Mouse (Mus musculus): ENCODE results near the gene Dcdc2c.

The Dcdc2c gene

DNA sequence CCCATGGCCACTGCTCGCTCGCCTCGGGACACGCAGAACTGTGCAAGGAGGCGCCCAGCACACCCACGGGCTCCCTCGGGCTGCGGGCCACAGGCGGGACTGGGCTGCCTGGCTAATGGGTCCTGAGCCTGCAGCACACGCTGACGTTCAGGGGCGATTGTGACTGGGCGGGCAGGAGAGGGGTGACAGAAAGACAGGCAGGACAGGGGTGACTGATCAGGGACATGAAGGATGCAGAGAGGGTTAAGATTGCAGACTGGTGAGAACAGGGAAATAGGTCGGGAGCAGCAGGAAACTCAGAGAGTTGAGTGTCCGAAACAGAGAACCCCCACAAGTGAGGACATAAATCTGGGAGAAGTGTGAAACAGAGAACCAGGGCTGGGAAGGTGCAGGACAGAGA, at the start of gene Dcdc2c:
Gene Dcdc2c (minus strand): TSS at position 101 of the 400 bp plus-strand sequence.
- DNase-seq (ENCODE audit: low spot score in 2 of 2), result no peak

DNA sequence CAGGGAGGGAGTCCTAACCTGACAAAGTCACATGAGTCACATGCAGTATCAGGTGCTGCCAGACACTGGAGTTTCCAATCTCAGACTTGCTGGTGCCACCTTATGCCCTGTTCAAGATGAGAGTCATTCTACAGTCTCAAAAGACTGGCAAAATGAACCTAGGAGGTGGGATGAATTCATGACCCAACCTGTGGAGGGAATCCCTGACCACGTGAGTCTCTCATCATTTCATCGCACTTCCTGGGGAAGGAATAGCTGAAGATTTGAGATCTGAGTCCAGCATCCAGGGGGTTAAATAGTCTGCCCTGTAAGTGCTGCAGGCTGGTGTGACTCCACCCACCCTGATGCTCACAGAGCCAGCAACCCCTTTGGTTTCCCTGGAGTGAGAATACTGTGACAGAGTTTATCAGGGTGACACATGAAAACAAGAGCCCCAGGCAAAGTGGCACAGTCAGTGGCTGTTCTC, 46.4 kb upstream of the Dcdc2c start:
- no peak for DNase-seq (ENCODE audit: low spot score in 2 of 2)

DNA sequence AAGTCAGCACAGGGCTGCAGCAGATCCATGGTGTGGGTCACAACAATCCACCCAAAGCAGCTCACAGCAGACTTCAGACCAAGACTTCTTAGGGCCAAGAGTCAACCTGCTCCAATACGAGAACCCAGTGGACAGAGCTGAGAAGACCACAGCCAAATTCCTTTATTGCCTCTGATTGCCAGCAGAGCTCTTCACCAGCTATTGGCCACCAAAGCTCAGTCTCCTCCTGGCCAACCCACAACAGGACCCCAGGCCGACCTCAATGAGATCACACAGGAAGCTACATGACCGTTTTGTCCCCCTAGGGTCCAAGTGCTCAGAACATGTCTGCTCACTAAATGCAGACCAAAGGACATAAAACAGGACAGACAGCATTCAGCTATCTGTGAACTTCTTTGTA, 45.9 kb upstream of the Dcdc2c start:
- DNase-seq (ENCODE audit: low spot score in 2 of 2), result no peak

DNA sequence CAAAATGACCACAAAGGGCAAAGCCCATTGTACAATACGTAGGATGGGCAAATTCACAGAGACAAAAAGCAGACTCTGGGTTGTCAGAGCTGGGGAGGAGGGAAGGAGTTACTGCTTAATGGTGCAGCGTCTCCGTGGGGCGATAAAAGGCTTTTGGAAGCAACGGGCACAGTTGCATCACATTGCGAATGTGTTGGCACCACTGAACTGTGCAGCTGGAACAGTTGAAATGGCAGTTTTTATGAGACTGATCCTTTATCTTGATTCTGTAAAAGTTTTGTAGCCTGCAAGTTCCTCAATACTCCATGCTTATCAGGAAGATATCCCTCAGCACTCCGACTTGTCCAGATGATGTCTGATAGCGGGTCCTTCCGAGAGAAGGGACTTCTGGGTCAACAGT, 45.5 kb upstream of the Dcdc2c start:
- no peak for DNase-seq (ENCODE audit: low spot score in 2 of 2)

DNA sequence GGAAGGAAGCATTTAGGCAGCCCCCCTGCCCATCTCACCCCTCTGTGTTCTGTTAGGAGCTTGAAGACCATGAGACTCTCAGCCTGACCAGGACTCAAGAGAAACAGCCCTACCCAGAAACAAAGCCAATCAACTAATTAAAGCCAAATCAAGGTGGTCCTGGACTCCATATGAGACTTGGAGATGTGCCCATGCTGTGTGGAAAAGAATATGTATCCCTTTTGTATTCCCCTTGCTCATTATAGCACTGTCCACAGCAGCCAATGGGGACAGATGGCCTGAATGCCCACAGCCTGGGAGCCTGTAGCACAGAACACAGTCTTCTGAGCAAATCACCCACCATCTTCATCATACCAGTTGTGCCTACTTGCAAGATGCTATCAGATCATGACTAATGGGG, 44.7 kb upstream of the Dcdc2c start:
- no peak for DNase-seq (ENCODE audit: low spot score in 2 of 2)

DNA sequence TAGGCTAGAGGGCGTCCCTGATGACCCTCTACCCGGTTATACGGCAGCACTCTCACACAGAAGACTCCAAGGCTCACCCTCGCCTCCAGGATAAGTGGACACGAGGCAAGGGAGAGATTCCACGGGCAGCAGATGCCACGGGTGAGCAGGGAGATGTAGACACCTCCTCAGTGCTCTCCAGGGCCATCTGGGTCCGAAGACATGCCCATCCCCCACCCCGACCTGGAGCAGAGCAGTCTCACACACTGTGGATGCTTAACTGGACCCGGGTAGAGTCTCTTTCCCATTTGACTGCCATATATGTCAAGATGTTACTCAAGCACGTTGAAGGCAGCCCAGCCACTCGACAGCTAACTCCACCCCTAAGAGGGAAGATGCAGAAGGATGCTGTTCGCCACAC, 38.2 kb upstream of the Dcdc2c start:
- no peak for DNase-seq (ENCODE audit: low spot score in 2 of 2)

DNA sequence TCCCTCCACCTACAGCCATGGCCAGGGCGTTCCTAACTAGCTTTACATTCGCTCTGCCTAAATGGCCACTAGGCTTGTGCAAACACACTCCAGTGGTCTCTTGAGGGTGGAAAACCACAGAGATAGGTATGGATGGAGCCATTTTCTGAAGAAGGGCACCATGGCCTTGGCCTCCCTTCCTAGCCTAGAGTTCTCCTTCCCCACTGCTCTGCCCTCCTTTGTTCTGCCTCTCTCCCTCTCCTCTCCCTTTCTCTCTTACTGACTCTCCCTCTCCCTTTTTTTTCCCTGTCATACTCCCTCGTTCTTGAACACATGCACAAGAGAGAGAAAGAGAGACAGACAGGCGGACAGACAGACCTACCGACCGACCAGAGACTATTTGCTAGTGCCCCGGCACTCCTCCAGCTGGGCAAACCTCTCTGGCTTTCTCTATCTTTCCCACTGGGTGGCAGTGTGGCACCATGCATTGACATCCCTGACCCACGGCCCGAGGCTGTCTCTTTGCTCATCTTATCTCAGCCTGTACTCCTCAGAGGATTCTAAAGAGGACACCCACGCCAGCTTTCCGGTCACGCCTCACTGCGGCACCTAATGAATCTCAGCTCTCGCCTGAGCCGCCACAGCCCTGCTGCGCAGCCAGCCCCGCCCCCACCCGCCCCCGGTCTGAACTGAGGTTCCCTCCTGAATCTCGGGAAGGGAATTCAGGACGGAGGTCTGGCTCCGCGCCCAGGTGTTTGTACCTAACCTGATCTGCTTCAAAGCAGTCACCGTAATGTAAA, 37.1 kb upstream of the Dcdc2c start:
- peak; percentile 27 to 70 for DNase-seq (ENCODE audit: low spot score in 2 of 2)

DNA sequence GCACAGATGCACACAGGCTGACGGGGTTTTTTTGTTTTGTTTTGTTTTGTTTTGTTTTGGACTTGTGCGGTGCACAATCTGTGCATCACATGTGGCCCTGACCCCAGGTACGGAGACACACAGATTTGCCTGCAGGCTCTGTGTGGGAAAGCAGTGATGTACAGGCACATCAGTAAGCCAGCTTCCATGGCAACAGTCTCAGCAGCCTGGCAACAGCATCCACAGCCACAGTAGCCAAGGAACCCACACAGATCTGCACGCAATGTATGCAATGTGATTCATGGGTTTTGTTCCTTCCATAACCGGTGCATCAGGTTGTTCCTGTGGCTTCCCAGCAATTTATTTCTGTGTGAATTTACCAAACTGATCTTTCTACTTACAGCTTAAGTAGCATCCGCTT, 35.8 kb upstream of the Dcdc2c start:
- no peak for DNase-seq (ENCODE audit: low spot score in 2 of 2)

DNA sequence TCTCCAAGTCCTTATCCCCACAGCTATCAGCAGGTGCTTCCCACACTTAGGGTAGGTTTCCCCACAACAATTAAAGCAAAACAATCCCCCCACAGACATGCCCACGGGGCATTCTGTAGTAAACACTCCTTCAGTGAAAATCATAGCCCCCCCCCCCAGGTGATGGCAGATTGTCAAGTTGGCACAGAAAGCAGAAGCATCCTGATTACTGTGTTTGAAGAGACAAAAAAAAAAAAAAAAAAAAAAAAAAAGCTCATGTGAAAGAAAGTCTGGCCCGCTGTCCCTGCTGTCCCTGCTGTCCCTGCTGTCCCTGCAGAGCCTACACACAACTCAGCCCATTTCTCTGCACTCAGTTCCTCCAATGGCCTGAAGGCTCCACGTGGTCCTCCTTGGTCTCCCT, 31.8 kb upstream of the Dcdc2c start:
- DNase-seq (ENCODE audit: low spot score in 2 of 2), result no peak

DNA sequence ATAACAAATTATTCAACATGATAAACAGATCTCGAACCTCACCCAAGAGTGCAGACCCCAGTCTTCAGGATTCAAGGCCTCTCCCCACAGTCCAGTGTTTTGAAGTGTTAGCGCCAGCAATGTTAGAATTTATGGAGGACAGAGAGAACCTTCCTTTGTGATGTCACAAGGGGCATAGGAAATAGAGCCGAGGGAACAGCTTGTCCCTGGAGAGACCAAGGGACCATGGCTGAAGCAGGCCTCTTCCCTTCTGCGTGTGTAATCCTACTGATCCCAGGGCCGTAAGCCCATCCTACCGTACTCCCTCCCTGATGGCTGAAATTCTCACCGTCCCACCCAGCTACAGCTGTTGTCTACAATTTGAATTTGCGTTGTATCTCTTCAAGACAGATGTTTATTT, 30.2 kb upstream of the Dcdc2c start, which contains the start of gene Allc:
Gene Allc (minus strand): TSS at position 101 of the 400 bp plus-strand sequence.
- DNase-seq (ENCODE audit: low spot score in 2 of 2), result no peak

DNA sequence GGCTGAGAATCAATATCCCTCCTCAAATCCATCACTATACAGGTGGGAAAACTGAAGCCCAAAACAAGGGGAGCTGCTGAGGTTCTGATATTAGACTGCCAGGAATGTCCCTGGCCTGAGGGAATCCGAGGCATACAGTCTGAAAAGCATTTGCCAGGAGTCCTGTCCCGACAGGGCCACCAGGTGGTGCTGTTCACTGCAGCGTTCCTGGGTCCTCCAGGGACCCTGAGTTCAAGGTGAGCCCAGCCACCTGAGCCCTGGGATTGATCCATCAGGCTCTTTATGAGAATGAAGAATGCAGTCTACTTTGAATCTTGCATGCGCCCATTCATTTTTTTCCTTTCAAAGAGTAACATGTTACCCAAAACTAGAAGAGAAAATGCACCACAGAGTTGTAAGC, 26.9 kb upstream of the Dcdc2c start:
- DNase-seq (ENCODE audit: low spot score in 2 of 2), result peak in 1 of 2 experiments; percentile 22

DNA sequence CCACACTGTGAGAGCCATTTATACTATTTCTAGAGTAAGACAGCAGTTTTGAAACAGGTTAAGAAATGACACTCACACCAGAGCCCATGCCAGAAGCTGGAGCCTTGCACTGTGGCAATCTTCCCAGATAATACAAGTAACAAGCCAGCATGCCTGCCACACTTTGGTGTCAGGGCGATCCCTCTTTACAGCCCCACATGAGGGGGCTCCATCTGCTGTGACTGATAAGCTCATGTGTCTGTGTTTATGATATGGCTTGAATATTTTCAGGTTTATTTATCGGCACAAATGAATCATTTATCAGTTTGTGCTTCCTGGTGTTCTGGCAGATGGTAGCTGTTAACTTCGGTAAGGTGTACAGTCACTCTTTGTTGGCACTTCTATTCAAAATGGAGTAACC, 25.9 kb upstream of the Dcdc2c start:
- no peak for DNase-seq (ENCODE audit: low spot score in 2 of 2)

DNA sequence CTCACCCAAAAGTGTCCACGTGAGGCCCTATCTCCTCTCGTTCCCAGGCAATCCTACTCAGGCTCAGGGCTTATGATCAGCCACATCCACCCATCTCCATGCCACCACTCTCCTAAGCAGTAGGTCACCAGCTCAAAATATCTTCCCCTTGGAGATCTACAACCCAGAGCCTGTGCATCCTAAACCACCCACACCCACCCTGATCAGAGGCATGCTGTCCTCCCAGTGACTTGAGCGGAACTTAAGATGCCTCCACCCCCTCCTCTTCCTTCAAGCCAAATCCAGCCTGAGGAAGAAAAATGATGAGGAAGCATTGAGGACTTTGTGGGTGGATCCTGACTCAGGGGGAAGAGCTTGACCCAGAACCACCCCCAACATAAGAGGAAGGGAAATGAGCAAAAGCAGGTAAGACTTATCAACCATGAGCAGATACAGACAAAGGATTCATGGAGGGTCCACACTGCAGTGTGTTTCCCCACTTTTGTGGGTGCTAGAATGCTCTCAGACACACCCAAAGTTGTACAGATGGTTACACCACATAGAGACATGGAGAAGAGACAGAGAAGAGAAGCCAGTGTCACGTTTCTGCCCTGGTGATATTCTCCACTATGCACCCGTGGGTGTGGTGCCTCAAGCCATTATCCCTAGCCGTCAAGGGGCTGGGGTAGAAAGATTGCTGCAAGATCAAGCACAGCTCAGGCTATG, 23.3 kb upstream of the Dcdc2c start:
- DNase-seq (ENCODE audit: low spot score in 2 of 2), result no peak

DNA sequence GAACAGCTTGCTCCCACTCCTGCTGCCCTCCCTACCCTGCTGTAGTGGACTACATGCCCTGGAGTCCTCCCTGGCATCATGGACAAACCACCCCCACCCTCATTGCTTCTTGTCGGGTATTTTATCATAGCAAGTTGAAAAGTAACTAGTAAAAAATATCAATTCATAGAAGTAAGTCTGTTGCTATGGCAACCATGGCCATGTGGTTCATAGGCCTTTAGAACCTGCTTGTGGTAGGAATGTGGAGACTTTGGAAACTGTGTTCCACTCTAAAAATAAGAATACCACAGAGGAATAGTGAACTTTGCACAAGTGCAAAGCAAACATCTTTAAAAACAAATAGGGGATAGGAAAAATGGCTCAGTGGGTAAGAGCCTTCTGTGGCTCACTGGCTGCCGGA, 20.0 kb upstream of the Dcdc2c start:
- DNase-seq (ENCODE audit: low spot score in 2 of 2), result no peak

DNA sequence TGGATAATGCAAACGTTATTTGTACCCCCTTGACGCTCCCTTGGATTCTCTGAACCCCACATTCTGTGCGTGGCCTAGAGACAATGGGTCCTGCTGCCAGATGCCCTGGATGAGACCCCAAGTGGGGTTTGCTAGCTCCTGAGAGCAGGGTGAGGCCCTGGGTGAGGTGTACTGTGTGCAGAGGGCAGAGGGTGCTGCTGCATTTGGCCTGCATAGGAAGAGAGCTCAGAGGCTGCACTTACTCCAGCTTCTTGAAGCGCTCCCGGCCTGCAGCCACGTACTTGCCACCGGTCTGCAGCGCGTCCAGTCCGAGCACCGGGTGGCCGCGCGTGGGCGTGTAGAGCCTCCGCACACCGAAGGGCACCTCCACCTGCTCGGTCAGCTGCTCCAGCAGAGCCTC, 424 bp downstream of the Dcdc2c start:
- DNase-seq (ENCODE audit: low spot score in 2 of 2), result no peak

DNA sequence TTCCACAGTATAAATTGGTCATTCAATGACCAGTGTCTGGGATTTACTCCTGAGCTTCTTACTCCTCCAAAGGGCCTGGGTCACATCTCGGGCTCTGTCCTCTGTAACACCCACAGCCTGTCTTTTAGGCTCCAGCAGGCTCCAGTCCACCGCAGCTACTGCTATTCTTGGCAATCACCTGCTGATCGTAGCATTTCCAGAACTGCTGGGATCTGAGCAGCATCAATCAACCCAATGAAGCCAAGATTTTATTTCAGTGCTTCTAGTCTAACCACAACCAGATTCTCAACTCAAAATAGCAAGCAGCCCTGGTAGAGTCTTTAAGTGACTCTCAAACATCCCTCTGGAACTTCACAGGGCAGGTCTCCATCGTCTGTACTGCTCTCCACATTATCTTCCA, 3.3 kb downstream of the Dcdc2c start:
- no peak for DNase-seq (ENCODE audit: low spot score in 2 of 2)

DNA sequence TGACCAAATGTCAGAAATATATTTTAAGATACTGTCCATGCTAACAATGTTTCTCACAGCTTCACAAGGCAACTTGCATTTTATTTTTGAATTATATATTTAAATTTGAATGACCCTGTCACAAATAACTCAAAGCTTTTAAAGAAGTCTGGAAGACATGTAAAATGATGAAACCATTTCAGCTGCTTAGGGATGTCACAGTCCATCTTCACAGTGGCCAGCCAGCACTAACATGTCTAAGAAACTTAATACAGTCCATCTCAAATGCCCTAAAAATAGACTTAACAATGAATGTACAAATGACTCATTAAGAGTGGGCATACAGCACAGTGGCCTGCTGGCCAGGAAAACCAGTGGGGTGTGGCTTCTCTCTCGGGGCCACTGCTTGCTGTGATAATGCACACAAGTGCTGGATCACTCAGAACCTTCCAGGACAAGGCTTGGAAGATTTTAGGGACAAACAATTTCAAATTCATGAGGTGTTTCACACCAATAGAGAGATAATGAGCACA, 37.9 kb downstream of the Dcdc2c start:
- DNase-seq (ENCODE audit: low spot score in 2 of 2), result no peak

DNA sequence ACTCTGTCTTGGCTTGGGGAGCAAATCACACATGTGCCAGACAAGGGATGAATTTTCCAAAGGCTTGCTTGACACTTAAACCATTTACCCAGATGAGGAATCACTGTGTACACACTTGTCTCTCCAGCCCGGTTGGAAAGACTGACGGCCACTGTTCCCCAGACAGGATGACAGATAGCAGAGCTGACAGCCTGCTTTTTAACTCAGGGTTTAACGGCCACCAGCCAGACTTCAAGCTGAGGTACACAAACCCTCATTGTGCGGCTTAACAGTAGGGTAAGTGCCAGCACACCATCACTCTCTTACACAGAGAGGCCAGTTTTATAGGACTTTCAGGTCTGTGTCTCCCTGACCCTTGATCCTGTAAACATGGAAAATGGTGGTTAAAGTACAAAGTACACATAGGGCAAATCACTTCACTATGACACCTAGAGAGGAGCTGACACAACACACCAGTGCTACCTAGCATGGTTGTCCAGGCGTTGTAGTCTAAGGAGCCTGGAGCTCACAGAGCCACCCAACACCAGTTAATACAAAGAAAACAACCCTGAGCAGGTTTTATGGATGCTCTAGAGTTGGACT, 42.4 kb downstream of the Dcdc2c start:
- no peak for DNase-seq (ENCODE audit: low spot score in 2 of 2)

DNA sequence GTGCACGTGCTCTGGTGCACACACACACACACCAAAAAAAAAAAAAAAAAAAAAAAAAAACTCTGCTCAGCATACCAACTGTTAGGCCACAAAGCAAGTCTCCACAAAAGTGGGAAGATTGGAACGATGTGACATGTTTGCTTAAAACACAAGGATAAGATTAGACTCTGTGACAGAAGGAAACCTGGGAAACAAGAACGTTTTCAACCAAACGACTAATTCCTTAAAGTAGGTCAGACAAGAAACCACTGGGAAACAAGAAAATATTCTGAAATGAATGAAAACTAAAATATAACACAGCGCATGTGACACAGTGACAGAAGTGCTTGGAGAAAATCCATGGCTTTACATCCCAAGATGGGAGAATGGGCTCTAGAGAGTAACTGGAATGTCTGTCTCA, 57.9 kb downstream of the Dcdc2c start:
- no peak for DNase-seq (ENCODE audit: low spot score in 2 of 2)

DNA sequence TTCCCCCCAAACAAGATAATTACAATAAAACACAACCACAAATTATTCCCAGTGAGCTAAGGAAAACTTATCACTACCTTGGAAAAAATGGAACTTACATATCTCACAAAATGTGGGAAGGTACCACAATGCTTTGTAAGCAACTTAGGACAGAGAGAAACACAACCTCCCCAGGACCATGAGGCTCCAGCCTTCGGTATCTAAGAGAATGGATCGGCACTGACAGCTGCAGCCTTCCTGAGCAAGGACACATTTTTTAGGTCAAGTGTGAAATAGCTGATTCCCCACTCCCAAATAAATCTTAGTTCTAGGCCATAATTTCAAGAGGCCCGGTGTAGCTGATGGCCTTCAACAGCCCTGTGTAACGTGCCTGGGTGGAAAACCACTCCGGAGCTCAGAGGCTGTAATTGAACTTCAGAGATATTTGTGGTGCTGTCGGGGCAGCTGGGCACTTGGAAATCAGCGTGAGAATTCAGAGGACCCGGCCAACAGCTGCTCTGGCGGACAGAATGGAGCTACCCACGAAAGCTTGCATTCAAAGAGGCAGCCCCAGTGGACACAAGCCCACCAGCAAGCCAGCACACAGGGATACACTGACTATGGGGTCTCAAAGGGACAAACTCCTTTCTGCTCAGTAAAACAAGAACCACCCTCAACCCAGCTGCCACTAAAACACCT, 69.6 kb downstream of the Dcdc2c start:
- no peak for DNase-seq (ENCODE audit: low spot score in 2 of 2)

DNA sequence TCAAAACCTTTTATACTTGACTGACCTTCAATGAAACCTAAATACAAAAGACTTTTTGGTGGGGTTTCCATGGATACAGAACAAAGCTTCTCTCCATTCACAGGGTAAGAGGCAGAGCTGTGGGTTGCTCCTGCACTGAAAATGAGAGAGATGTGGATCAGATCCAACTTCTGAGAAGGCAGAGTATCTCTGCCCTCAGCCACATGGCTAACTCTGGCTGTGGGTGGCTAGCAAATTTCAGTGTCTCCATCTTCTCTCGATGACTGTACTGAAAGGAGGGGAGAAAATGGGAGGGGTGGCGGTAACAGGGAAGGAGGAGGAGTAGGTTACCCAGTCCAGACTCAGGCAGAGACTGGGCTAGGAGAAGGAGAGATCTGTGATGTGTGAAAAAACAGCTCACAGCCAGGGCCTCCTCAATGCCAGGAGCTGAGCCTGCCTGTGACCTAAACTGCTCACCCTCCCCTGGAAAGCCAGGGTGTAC, 91.2 kb downstream of the Dcdc2c start:
- no peak for DNase-seq (ENCODE audit: low spot score in 2 of 2)

DNA sequence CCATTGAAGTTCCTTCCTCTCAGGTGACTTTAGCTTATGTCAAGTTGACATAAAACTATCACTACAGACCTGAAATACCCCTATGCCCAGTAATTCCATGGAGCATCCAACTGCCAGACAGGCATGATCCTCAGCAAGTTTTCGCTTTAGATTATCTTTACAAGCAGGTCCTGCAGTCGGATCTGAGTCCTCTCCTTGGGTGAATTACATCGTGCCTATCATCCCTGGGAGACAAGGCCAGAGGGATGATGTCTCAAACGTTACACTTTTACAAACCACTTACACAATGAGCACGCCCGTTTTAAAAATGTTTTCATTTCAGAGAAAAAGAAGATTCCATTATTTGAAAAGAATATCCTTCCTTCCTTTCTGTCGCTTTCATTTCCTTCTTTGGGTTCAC, 91.7 kb downstream of the Dcdc2c start:
- no peak for DNase-seq (ENCODE audit: low spot score in 2 of 2)
